Mouse (Mus musculus): Measurements from ENCODE around the gene Selenoh. TPM values are rescaled to one million over a fixed set of nuclear protein-coding genes. Genes with fewer than 3 reads are reported as not detected.

Gene Selenoh
- total and polyA plus RNA-seq, 3 experiments = 51.5 to 384 (median 160) TPM

GRCm38 (mm10) chr2:84632001-84632400 is 38.6 kb downstream of the Selenoh start:
- ATAC-seq (ENCODE audit: extremely low read depth, insufficient number of reproducible peaks, low FRiP score, poor library complexity, severe bottlenecking) = no peak
- TF ChIP-seq GATA2 (IDR thresholded peaks at IDR 0.05; ENCODE audit: borderline replicate concordance, low read depth, low read length) (no peak), TAL1 (conservative IDR thresholded peaks at IDR 0.05; ENCODE audit: low read depth, low read length) (no peak), CTCF (IDR thresholded peaks at IDR 0.05; ENCODE audit: low read depth, low read length) (no peak), GATA1 (IDR thresholded peaks at IDR 0.05; ENCODE audit: borderline replicate concordance, low read length) (no peak), POLR2AphosphoS5 (IDR thresholded peaks at IDR 0.05; ENCODE audit: insufficient replicate concordance, low read depth, low read length) (no peak)
- no peak for DNase-seq (ENCODE audit: low spot score)
- H3K27me3 ChIP-seq (ENCODE audit: insufficient read depth, low read length) = no peaks in the 10 kb centered on the region
- peaks cover 39% of the 10 kb centered on the region for H3K36me3 ChIP-seq (replicated peaks)
- H3K4me3 ChIP-seq (ENCODE audit: low read depth, low read length) = no peak overlapping the region
- H3K4me1 ChIP-seq (ENCODE audit: insufficient read depth, low read depth, low read length) = peaks cover 56% of the 10 kb centered on the region
- no peaks in the 10 kb centered on the region for H3K9me3 ChIP-seq (replicated peaks)

GRCm38 (mm10) chr2:84627036-84627435 is 43.5 kb downstream of the Selenoh start:
- no peak for ATAC-seq (ENCODE audit: extremely low read depth, insufficient number of reproducible peaks, low FRiP score, poor library complexity, severe bottlenecking)
- no peak for DNase-seq (ENCODE audit: low spot score)
- TF ChIP-seq GATA2 (IDR thresholded peaks at IDR 0.05; ENCODE audit: borderline replicate concordance, low read depth, low read length) = no peak
- TF ChIP-seq TAL1 (conservative IDR thresholded peaks at IDR 0.05; ENCODE audit: low read depth, low read length) = no peak
- no peak for TF ChIP-seq CTCF (IDR thresholded peaks at IDR 0.05; ENCODE audit: low read depth, low read length)
- TF ChIP-seq GATA1 (IDR thresholded peaks at IDR 0.05; ENCODE audit: borderline replicate concordance, low read length) = no peak
- H3K4me1 ChIP-seq (ENCODE audit: insufficient read depth, low read depth, low read length) = peaks cover 57% of the 10 kb centered on the region
- H3K9me3 ChIP-seq (replicated peaks) = no peaks in the 10 kb centered on the region
- no peak overlapping the region for H3K4me3 ChIP-seq (ENCODE audit: low read depth, low read length)
- H3K27me3 ChIP-seq (ENCODE audit: insufficient read depth, low read length) = no peaks in the 10 kb centered on the region
- H3K36me3 ChIP-seq (replicated peaks) = peaks cover 44% of the 10 kb centered on the region

- Histone ChIP-seq H3K4me3 (ENCODE audit: low read depth, low read length) (no peak overlapping the region), H3K27me3 (ENCODE audit: insufficient read depth, low read length) (no peaks in the 10 kb centered on the region), H3K9me3 (replicated peaks) (no peaks in the 10 kb centered on the region), H3K36me3 (replicated peaks) (peaks cover 41% of the 10 kb centered on the region), H3K4me1 (ENCODE audit: insufficient read depth, low read depth, low read length) (peaks cover 54% of the 10 kb centered on the region)
- ATAC-seq (ENCODE audit: extremely low read depth, insufficient number of reproducible peaks, low FRiP score, poor library complexity, severe bottlenecking) (no peak), DNase-seq (ENCODE audit: low spot score) (no peak)
- TF ChIP-seq CTCF (IDR thresholded peaks at IDR 0.05; ENCODE audit: low read depth, low read length) = no peak
- no peak for TF ChIP-seq POLR2AphosphoS5 (IDR thresholded peaks at IDR 0.05; ENCODE audit: insufficient replicate concordance, low read depth, low read length)
- no peak for TF ChIP-seq TAL1 (conservative IDR thresholded peaks at IDR 0.05; ENCODE audit: low read depth, low read length)
- no peak for TF ChIP-seq GATA1 (IDR thresholded peaks at IDR 0.05; ENCODE audit: borderline replicate concordance, low read length)
- TF ChIP-seq GATA2 (IDR thresholded peaks at IDR 0.05; ENCODE audit: borderline replicate concordance, low read depth, low read length) = no peak
Measured at GRCm38 (mm10) chr2:84626366-84626975, 44.1 kb downstream of the Selenoh start.

GRCm38 (mm10) chr2:84624201-84624600 is 46.4 kb downstream of the Selenoh start:
- DNase-seq (ENCODE audit: low spot score) (no peak), ATAC-seq (ENCODE audit: extremely low read depth, insufficient number of reproducible peaks, low FRiP score, poor library complexity, severe bottlenecking) (no peak)
- no peaks in the 10 kb centered on the region for H3K27me3 ChIP-seq (ENCODE audit: insufficient read depth, low read length)
- peaks cover 55% of the 10 kb centered on the region for H3K36me3 ChIP-seq (replicated peaks)
- peaks cover 59% of the 10 kb centered on the region for H3K4me1 ChIP-seq (ENCODE audit: insufficient read depth, low read depth, low read length)
- peak overlapping the region; percentile 53; the same call in 1 of the 2 replicates for H3K4me3 ChIP-seq (ENCODE audit: low read depth, low read length)
- H3K9me3 ChIP-seq (replicated peaks) = no peaks in the 10 kb centered on the region
- TF ChIP-seq TAL1 (conservative IDR thresholded peaks at IDR 0.05; ENCODE audit: low read depth, low read length) = no peak
- TF ChIP-seq POLR2AphosphoS5 (IDR thresholded peaks at IDR 0.05; ENCODE audit: insufficient replicate concordance, low read depth, low read length) = no peak
- no peak for TF ChIP-seq GATA1 (IDR thresholded peaks at IDR 0.05; ENCODE audit: borderline replicate concordance, low read length)
- TF ChIP-seq CTCF (IDR thresholded peaks at IDR 0.05; ENCODE audit: low read depth, low read length) = no peak
- no peak for TF ChIP-seq GATA2 (IDR thresholded peaks at IDR 0.05; ENCODE audit: borderline replicate concordance, low read depth, low read length)

GRCm38 (mm10) chr2:84623428-84624119 is 47.0 kb downstream of the Selenoh start:
- DNase-seq (ENCODE audit: low spot score) (no peak), ATAC-seq (ENCODE audit: extremely low read depth, insufficient number of reproducible peaks, low FRiP score, poor library complexity, severe bottlenecking) (no peak)
- Histone ChIP-seq H3K36me3 (replicated peaks) (peaks cover 57% of the 10 kb centered on the region), H3K27me3 (ENCODE audit: insufficient read depth, low read length) (no peaks in the 10 kb centered on the region), H3K4me3 (ENCODE audit: low read depth, low read length) (no peak overlapping the region), H3K9me3 (replicated peaks) (no peaks in the 10 kb centered on the region), H3K4me1 (ENCODE audit: insufficient read depth, low read depth, low read length) (peaks cover 65% of the 10 kb centered on the region)
- TF ChIP-seq TAL1 (conservative IDR thresholded peaks at IDR 0.05; ENCODE audit: low read depth, low read length) (no peak), POLR2AphosphoS5 (IDR thresholded peaks at IDR 0.05; ENCODE audit: insufficient replicate concordance, low read depth, low read length) (no peak), GATA2 (IDR thresholded peaks at IDR 0.05; ENCODE audit: borderline replicate concordance, low read depth, low read length) (no peak), CTCF (IDR thresholded peaks at IDR 0.05; ENCODE audit: low read depth, low read length) (no peak), GATA1 (IDR thresholded peaks at IDR 0.05; ENCODE audit: borderline replicate concordance, low read length) (no peak)

- TF ChIP-seq GATA2 (IDR thresholded peaks at IDR 0.05; ENCODE audit: borderline replicate concordance, low read depth, low read length) = no peak
- no peak for TF ChIP-seq TAL1 (conservative IDR thresholded peaks at IDR 0.05; ENCODE audit: low read depth, low read length)
- no peak for TF ChIP-seq POLR2AphosphoS5 (IDR thresholded peaks at IDR 0.05; ENCODE audit: insufficient replicate concordance, low read depth, low read length)
- TF ChIP-seq GATA1 (IDR thresholded peaks at IDR 0.05; ENCODE audit: borderline replicate concordance, low read length) = no peak
- TF ChIP-seq CTCF (IDR thresholded peaks at IDR 0.05; ENCODE audit: low read depth, low read length) = no peak
- ATAC-seq (ENCODE audit: extremely low read depth, insufficient number of reproducible peaks, low FRiP score, poor library complexity, severe bottlenecking) (no peak), DNase-seq (ENCODE audit: low spot score) (no peak)
- Histone ChIP-seq H3K36me3 (replicated peaks) (peaks cover 54% of the 10 kb centered on the region), H3K27me3 (ENCODE audit: insufficient read depth, low read length) (no peaks in the 10 kb centered on the region), H3K9me3 (replicated peaks) (no peaks in the 10 kb centered on the region), H3K4me3 (ENCODE audit: low read depth, low read length) (no peak overlapping the region; the same call in 1 of the 2 replicates), H3K4me1 (ENCODE audit: insufficient read depth, low read depth, low read length) (peaks cover 63% of the 10 kb centered on the region)
Measured at GRCm38 (mm10) chr2:84622668-84623067, 47.9 kb downstream of the Selenoh start.

Data from G1E (cell line).